Mouse (Mus musculus) fat pad, adult 2 months (tissue): ENCODE results near the gene Rela.

ENCODE experiments used
- DNase-seq: peaks from one replicate; pipeline ENCODE4 v3.0.0-alpha.2; 2011; ENCODE audit warnings: low read depth, low spot score; ENCODE audit errors: extremely low read depth

Gene Rela

DNA sequence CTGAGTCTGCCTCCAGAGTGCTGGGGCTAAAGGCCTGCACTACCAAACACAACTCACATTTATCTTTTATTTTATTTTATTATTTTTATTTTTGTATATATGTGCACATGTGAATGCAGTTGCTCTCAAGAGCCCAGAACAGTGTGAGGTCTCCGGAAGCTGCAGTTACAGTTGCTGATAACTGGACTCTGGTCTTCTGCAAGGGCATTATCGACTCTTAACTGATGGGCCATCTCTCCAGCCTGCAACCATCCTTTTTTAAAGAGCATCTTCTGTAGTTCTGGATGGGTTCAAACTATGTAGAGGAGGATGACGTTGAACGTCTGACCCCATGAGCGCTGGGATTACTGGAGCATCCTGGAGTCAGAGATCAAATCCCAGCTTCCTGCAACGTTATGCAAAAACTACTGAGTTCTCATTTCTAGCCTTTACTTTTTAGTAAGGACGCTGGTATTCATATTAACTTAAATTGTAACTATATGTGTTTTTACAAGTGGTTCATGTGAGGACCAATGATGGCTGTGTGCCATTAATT is 1.2 kb upstream of the Rela start:
- no peak for DNase-seq

DNA sequence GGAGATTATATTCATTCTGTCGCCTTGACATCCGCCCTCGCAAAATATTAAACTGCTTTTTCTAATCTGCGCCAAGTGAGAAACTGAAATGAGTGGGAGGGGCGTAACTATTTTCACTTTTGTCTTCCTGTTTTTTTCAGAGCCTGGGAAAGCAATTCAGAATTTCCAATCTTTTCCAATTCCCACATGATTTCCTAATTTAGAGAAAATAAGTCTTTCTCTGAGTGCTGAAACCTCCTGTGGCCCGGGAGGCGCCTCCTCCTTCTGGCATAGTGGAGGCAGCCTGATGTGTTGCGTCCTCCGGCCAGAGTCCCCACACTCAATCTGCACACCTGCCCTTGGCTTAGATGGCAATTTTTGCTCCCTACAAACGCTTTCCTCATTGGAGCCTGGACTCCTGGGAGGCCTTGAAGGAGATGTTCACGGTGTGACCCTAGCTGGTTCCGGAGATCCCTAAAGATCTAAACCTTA is 677 bp upstream of the Rela start:
- DNase-seq: no peak

DNA sequence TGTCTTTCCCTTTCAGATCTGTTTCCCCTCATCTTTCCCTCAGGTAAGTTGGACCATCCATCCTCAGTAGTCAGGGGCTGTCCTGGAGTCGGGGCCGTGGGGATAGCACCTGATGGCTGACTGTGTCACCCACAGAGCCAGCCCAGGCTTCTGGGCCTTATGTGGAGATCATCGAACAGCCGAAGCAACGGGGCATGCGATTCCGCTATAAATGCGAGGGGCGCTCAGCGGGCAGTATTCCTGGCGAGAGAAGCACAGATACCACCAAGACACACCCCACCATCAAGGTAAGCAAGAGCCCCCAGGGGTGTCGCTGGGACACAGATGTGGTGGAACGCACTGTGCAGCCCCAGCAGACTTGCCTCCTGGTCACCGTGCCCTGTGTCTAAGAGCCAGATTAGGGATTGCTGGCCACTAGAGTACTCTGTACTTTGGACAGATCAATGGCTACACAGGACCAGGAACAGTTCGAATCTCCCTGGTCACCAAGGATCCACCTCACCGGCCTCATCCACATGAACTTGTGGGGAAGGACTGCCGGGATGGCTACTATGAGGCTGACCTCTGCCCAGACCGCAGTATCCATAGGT is 1.2 kb downstream of the Rela start:
- no peak for DNase-seq

DNA sequence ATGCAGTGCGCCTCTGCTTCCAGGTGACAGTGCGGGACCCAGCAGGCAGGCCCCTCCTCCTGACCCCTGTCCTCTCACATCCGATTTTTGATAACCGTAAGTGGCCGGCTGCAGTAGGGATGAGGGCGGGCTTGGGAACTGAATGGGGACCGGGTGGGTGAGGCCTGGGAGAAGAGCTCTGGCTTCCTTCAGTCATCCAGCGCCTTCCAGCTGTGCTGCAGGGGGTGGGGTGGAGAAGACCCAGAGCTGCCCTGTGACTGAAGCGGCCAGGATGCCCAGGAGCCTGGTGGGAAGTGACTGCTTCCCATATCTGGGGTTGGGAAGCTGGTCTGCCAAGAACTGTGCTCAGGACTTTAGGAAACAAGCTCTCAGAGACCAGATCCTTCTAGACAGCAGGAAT is 3.1 kb downstream of the Rela start:
- no peak for DNase-seq

DNA sequence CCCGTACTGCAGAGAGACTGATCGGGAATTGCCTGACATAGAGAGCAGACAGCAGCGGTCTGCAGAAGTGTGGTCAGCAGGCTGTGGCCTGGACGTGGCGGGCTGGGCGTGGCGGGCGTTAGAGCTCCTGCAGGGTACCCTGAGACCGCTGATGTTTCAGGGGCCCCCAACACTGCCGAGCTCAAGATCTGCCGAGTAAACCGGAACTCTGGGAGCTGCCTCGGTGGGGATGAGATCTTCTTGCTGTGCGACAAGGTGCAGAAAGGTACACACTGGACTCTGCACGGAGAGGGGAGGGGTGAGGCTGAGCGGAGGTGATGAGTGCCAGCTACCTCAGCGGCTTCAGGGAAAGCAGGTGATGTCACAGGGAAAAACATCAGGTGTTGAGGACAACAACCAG is 3.7 kb downstream of the Rela start:
- DNase-seq: no peak

DNA sequence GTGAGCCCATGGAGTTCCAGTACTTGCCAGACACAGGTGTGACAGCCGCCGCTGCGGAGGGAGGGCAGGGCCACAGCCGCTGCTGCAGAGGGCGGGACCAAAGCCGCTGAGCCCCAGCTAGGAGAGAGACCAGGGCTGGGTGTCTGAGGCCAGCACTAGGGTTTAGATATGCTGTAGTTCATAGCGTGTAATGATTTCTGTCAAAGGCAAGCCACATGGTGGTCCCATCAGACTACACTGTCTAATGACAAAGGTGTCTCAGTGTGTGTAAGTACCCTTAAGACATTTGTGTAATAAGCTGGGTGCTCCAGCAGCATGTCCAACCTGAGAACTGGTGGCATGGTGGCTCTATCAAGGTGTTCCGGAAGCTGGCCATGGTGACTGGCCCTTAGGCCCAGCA is 4.4 kb downstream of the Rela start:
- no peak for DNase-seq

DNA sequence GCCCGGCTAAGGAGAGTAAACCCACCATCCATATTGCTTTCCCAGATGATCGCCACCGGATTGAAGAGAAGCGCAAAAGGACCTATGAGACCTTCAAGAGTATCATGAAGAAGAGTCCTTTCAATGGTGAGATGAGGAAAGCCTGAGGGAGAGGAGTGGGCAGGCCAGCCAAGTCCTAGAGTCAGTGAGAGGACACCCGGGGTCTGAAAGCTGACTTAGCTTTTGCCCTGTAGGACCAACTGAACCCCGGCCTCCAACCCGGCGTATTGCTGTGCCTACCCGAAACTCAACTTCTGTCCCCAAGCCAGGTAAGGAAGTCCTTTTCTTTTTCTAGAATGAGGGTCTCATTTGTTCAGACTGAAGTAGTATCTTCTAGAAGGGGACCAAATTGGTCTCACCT is 8.0 kb downstream of the Rela start:
- no peak for DNase-seq

DNA sequence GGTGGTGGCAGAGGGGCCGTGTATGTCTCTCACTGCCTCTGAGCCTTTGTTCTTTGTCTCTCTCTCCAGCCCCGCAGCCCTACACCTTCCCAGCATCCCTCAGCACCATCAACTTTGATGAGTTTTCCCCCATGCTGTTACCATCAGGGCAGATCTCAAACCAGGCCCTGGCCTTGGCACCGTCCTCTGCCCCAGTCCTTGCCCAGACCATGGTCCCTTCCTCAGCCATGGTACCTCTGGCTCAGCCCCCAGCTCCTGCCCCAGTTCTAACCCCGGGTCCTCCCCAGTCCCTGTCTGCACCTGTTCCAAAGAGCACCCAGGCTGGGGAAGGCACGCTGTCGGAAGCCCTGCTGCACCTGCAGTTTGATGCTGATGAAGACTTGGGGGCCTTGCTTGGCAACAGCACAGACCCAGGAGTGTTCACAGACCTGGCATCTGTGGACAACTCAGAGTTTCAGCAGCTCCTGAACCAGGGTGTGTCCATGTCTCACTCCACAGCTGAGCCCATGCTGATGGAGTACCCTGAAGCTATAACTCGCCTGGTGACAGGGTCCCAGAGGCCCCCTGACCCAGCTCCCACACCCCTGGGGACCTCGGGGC is 9.5 kb downstream of the Rela start:
- no peak for DNase-seq

DNA sequence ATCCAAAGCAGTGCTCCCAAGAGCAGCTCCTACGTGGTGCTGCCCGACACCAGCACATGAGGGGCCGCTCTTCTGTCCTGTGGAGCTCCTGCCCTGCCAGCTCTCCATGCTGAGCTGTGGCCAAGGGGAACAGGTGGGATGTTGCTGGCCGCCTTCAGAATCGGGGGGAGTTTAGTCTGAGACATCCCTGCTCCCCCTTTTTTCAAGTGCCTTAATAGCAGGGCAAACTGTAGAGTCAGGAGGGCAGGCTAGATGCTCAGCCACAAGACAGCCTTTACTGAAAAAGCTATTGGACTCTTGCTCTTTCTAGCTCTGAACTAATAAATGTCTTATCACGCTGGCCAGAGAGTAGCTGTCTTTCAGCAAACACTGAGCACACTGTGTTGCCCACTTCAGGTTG is 10.5 kb downstream of the Rela start:
- DNase-seq: no peak

DNA sequence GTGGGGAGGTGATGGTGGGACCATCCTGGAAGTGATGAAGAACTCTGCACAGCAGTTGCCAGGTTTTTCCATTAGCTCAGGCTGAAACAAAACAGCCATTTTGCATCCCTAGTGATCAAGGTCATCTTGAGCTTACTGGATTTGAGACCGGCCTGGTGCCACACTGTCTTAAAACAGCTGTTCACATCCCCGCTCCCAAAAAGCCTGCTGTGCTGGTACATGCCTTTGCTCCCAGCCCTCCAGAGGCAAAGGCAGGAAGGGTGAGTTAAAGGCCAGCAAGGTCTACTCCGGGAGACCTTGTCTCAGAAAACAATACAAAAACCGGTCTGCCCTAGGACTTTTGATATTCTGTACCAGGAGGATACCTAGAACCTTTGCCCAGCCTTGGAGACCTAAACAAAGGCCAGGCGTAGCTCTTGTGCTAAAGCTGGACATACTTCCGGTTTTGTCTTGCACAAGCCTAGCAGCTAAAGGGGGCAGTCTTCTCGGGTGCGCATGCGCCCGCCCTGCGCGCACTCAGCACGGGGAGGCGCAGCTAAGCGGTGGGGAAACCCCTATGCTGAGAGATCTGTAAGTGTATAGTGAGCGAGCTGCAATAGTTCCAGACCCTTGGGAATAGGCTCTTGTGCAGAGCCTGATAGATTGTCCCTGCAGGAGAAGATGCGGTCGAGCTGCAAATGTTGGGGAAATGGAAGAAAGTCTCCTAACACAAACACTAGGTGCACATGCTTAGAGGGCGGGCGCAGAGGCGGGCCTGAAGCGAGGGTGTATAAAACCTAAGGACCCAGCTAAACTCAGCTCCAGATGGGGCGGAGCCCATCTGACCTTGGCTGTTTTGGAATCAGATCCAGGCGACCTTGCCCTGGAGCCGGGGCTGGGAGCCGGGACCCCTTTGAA is 11.4 kb downstream of the Rela start:
- no peak for DNase-seq

DNA sequence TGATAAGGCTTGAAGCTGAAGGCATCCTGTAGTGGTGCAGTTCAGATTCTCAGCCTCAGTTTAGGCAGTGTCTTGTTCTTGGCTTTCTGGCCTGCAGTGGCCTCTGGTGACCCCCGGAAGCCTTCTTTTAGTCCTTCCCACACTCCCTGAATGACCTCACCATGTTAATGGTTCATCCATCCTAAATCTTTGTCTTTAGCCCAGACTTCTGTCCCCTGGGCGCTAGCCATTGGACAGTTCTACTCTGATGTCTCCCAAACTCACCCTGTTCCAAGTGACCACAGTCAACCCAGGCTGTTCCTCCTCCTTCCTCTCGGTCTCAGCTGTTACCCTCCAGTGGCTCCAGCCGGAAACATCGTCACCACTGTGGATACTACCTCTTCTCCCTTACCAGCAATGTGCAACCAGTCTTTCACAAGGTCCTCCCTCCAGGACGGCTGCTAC is 12.0 kb downstream of the Rela start:
- DNase-seq: no peak

DNA sequence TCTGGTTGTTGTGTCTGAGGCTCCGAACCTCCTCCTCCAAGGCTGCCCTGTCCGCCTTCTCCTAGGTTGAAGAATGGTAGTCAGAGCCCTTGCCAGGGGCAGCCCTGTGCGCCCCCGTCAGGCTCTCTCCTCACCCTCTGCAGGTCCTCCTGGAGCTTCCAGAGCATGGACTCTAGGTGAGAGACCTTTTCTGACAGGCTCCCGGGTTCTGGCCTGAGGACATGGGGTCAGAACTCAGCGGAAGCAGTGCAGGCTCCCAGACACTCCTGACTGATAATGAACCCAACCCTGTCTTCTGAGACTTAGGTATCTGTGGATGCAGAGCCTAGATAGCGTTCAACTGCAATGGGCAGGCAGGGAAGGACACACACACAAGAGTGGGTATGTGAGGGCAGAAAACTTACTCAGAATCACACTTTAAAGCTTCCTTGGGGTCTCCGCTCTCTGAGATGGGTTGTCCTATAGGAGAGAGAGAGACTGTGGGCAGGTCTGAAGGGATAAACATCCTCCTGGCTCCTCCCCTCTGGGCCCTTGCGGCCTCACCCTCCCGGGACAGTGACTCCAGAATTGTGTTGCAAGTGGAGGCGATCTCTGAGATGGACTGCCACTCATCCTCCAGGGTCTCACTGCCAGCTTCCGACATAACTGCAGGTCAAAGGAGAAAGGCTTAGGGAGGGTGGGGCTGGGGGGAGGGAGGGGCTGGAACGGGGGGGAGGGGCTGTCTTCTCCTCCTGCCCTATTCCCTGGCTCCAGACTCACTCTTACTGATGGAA is 14.4 kb downstream of the Rela start:
- no peak for DNase-seq

DNA sequence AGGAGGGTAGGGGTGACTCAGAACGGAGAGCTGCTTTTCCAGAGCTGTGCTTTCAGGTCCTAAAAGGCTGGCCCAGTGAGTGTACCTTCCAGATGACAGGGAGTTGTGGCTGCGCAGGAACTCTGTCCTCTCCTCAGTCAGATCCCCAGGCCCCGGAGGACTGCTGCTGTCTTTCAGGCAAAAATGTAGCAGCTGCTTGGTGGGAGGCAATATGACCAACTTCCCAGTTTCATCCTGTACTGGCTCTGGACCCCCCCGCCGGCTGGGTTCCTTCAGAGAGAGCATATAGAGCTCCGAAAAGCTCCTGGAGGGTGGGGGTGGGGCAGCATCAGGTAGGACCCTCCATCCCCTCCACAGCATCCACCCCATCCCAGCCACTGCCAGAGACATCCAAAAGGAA is 15.3 kb downstream of the Rela start:
- no peak for DNase-seq

DNA sequence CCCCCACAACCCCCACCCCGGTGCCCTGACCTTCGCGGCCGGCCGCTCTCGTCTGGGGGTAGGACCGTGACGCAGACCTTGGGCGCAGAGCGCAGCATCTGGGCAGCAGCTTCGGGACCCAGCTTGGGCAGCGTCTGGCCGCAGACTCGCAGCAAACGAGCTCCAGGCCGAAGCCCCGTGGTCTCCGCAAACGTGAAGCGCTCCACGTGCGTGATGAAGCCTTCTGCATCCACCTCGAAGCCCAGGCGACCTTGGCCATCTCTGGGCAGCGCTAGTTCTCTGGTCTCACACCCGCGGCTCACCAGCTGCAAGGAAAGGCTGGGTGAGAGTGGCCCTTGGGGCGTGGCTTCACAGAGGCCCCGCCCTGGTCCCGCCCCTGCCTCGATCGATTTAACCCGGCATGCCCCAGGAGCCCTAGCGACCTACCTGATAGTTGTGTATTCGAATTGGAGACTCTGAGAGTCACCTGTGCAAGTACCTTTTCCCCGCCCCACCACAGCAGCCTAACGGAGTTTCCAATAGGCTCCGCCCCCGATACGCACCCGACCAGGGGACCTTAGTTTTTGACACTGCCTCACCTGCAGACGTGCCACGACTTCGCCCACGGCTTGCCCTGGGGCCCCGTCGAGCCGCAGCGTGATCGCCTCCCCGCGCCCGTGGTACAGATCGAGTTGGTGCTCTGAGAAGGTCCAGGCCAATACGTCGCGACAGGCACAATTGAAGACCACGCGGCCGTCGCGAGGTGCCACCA is 16.9 kb downstream of the Rela start:
- DNase-seq: no peak

DNA sequence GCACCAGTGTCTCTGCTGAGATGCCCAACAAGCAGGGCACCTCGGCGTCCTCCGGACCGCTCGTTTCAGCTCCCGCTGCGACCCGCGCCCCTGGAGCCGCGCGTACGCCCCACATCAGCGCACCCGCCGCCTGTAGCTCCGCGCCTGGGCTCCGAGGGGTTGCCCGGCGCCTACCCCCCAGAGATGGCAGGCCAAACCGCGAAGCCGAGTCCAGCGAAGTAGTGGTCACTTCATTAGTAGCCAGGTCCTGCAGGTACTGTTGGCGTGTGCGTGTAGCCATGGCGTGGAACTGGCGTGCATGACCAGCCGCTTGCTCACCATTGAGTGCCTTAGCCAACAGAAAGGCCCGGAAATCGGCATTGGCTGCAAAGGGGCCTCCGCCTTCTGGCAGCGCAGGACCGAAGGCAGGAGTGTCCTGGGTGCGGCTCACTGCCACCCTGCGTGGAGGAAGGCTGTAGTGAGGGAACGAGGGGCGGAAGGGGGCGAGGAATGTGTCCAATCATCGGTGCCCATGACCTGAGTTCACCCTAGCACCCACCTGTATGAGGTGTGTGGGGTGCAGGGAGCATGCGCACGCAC is 17.5 kb downstream of the Rela start:
- no peak for DNase-seq

DNA sequence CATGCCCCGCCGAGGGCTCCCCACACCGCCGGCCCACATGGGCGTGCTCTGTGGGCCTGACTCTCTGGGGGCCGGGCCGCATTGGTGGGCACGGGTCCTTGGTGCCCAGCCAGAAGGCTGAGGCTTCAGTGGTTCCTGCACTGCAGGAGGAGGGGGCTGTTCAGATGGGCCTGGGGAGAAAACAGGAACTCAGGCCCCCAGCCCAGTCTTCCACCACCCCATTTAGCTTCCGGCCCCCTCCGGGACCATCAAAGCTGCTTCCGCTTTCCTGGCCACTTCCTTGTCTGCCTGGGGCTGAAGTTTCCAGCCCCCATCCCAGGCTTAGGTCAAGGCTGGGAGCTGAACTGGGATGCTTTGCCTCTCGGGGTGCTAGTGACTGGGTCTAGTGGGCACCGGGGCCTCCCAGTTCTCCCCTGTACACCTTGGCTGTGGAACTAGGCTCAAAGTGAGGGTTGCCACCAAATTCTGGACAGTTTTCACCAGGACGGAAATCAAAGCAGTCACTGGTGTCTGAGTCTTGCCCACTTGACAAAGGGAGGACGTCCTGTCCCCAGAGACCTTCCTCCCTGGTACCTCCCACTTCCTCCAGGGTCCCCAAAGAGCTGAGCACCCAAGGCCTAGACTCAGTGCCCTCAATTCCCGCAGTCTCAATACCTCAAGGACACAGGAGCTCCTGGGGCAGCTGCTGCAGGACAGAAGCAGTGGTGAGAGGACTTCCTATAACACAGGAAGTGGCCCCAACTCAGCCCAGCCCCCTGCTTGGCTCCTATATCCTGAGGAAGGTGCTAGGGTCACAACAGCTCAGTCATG is 23.9 kb downstream of the Rela start:
- no peak for DNase-seq

DNA sequence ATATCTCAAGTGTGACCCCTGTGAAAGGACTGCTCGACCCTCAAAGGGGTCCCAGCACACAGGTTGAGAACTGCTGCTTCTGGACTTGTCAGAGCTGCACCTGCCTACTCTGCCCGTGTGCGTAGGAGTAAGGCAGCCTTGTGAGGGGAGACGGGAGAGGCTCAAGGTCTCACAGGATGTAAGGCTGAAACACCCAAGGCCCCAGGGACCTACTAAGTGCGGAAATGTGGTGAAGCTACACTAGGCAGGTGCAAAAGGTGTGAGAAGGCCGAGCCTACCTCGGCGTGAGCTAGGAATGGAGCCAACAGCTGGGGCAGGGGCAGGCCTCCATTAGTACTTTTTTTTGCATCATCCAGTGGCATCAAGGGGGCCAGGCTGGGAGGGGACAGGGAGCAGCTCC is 25.0 kb downstream of the Rela start:
- DNase-seq: no peak

DNA sequence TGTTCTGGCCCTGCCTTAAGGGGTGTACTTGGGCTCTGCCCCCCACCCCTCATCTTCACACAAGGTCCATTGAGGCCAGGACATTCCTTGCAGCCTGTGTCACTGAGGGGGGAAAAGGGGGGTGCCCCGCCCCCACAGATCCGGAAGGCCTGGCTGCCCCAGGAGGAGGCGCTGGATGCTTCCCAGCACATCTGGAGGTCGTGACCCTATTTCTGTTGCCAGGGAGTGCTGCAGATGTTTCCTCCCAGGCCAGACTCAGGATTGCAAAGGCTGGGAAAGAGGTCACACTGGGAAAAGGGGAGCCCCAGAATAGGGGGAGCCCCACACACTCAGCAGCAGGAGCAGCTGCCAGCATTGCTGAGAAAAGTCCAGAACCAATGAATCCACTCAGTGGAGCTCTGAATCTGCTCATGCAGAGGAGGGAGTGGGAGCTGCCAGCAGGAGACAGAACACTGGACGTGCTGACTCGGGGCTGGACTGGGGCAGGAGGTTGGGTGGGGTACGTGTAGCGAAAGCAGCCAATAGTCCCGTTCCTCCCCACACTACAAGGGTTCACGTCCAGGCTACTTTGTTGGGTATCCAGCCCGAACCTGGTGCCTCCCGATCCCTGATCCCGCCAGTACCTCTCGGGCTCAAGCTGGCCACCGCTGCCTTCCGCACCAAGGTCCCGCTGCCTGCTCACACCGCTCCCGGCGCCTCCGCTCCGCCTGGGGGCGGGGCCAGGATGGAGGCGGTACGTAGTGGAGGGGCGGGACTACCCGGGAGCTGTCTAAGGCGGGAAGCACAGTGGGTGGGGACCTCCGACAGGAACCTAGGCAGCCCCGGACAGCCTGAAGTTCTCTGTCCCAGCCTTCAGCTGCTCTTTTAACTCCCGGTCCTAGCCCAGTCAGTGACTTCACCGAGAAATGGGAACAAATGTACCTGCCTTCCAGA is 26.0 kb downstream of the Rela start, which contains the start of gene Sipa1:
Sipa1 (minus strand) TSS at position 727 of the 933 bp plus-strand sequence.
- no peak for DNase-seq
